Mouse (Mus musculus): Measurements from ENCODE around the gene Olfr855. TPM values are rescaled to one million over a fixed set of nuclear protein-coding genes. Genes with fewer than 3 reads are reported as not detected.

Olfr855 gene
- polyA plus RNA-seq (2012) = not detected in 2 replicates

- H3K36me3 ChIP-seq (ENCODE audit: control insufficient read depth) = no peaks in the 10 kb centered on the region
- no peak within 1 kb of the TSS for H3K4me3 ChIP-seq (replicated peaks)
- H3K4me1 ChIP-seq (ENCODE audit: control insufficient read depth) = no peaks in the 10 kb centered on the region
- no peaks in the 10 kb centered on the region for H3K9me3 ChIP-seq (ENCODE audit: control insufficient read depth, low read length)
- H3K27me3 ChIP-seq (ENCODE audit: control insufficient read depth) = no peaks in the 10 kb centered on the region
- TF ChIP-seq GATA1 (IDR thresholded peaks at IDR 0.05; ENCODE audit: low read length) (no peak), TAL1 (IDR thresholded peaks at IDR 0.05; ENCODE audit: low read length) (no peak)
Observed at GRCm38 (mm10) chr9:19582317-19582716, at the start of gene Olfr855. Gene Olfr855, plus strand, starts transcription at chr9:19582617.

- no peaks in the 10 kb centered on the region for H3K4me1 ChIP-seq (ENCODE audit: control insufficient read depth)
- H3K4me3 ChIP-seq (replicated peaks) = no peak within 1 kb of the TSS
- H3K9me3 ChIP-seq (ENCODE audit: control insufficient read depth, low read length) = 0 out of 2 replicates have a peak, but pooled peaks cover 3% of the 10 kb centered on the region
- H3K36me3 ChIP-seq (ENCODE audit: control insufficient read depth) = no peaks in the 10 kb centered on the region
- H3K27me3 ChIP-seq (ENCODE audit: control insufficient read depth) = no peaks in the 10 kb centered on the region
- TF ChIP-seq GATA1 (IDR thresholded peaks at IDR 0.05; ENCODE audit: low read length) (no peak), TAL1 (IDR thresholded peaks at IDR 0.05; ENCODE audit: low read length) (no peak)
Observed at GRCm38 (mm10) chr9:19540976-19541375, 41.4 kb upstream of the Olfr855 start, which contains the start of gene Olfr853. Gene Olfr853, minus strand, starts transcription at chr9:19541076.

- no peaks in the 10 kb centered on the region for H3K27me3 ChIP-seq (ENCODE audit: control insufficient read depth)
- no peak within 1 kb of the TSS for H3K4me3 ChIP-seq (replicated peaks)
- no peaks in the 10 kb centered on the region for H3K9me3 ChIP-seq (ENCODE audit: control insufficient read depth, low read length)
- no peaks in the 10 kb centered on the region for H3K36me3 ChIP-seq (ENCODE audit: control insufficient read depth)
- TF ChIP-seq TAL1 (IDR thresholded peaks at IDR 0.05; ENCODE audit: low read length) (no peak), GATA1 (IDR thresholded peaks at IDR 0.05; ENCODE audit: low read length) (no peak)
- H3K4me1 ChIP-seq (ENCODE audit: control insufficient read depth) = no peaks in the 10 kb centered on the region
Observed at GRCm38 (mm10) chr9:19567282-19567681, 15.1 kb upstream of the Olfr855 start, which contains the start of gene Olfr854. Gene Olfr854, minus strand, starts transcription at chr9:19567382.

- H3K36me3 ChIP-seq (ENCODE audit: control insufficient read depth) = peaks cover 16% of the 10 kb centered on the region
- H3K27me3 ChIP-seq (ENCODE audit: control insufficient read depth) = no peaks in the 10 kb centered on the region
- TF ChIP-seq GATA1 (IDR thresholded peaks at IDR 0.05; ENCODE audit: low read length) = no peak
- TF ChIP-seq TAL1 (IDR thresholded peaks at IDR 0.05; ENCODE audit: low read length) = no peak
- no peaks in the 10 kb centered on the region; the same call in 1 of the 2 replicates for H3K4me1 ChIP-seq (ENCODE audit: control insufficient read depth)
- H3K4me3 ChIP-seq (replicated peaks) = no peak overlapping the region
- H3K9me3 ChIP-seq (ENCODE audit: control insufficient read depth, low read length) = no peaks in the 10 kb centered on the region
Observed at GRCm38 (mm10) chr9:19621297-19621696, 38.9 kb downstream of the Olfr855 start.

- no peak for TF ChIP-seq TAL1 (IDR thresholded peaks at IDR 0.05; ENCODE audit: low read length)
- TF ChIP-seq GATA1 (IDR thresholded peaks at IDR 0.05; ENCODE audit: low read length) = no peak
- no peaks in the 10 kb centered on the region for H3K9me3 ChIP-seq (ENCODE audit: control insufficient read depth, low read length)
- H3K4me3 ChIP-seq (replicated peaks) = peak within 1 kb of the TSS; percentile 75
- peaks cover 18% of the 10 kb centered on the region for H3K36me3 ChIP-seq (ENCODE audit: control insufficient read depth)
- H3K4me1 ChIP-seq (ENCODE audit: control insufficient read depth) = no peaks in the 10 kb centered on the region; the same call in 1 of the 2 replicates
- H3K27me3 ChIP-seq (ENCODE audit: control insufficient read depth) = no peaks in the 10 kb centered on the region
Observed at GRCm38 (mm10) chr9:19621843-19622822, 39.7 kb downstream of the Olfr855 start, which contains the start of gene Zfp317. Gene Zfp317, plus strand, starts transcription at chr9:19622102.

- TF ChIP-seq TAL1 (IDR thresholded peaks at IDR 0.05; ENCODE audit: low read length) (no peak), GATA1 (IDR thresholded peaks at IDR 0.05; ENCODE audit: low read length) (no peak)
- Histone ChIP-seq H3K27me3 (ENCODE audit: control insufficient read depth) (no peaks in the 10 kb centered on the region), H3K4me3 (replicated peaks) (no peak overlapping the region), H3K4me1 (ENCODE audit: control insufficient read depth) (no peaks in the 10 kb centered on the region), H3K9me3 (ENCODE audit: control insufficient read depth, low read length) (no peaks in the 10 kb centered on the region), H3K36me3 (ENCODE audit: control insufficient read depth) (peaks cover 26% of the 10 kb centered on the region)
Observed at GRCm38 (mm10) chr9:19629574-19629973, 47.2 kb downstream of the Olfr855 start.

Other genes with a start within 250 kb of the Olfr855 start
- not detected in 2 replicates for gene Olfr845, start 246.2 kb upstream of the Olfr855 start, polyA plus RNA-seq (2012)
- not detected in 2 replicates for gene Olfr846, start 218.6 kb upstream of the Olfr855 start, polyA plus RNA-seq (2012)
- not detected in 2 replicates for gene Olfr847, start 203.9 kb upstream of the Olfr855 start, polyA plus RNA-seq (2012)
- gene Olfr849, start 142.4 kb upstream of the Olfr855 start, polyA plus RNA-seq (2012) = not detected in 2 replicates
- gene Olfr850, start 104.4 kb upstream of the Olfr855 start, polyA plus RNA-seq (2012) = not detected in 2 replicates
- gene Olfr851, start 89.3 kb upstream of the Olfr855 start, polyA plus RNA-seq (2012) = not detected in 2 replicates
- gene Olfr853, start 41.5 kb upstream of the Olfr855 start, polyA plus RNA-seq (2012) = not detected in 2 replicates
- gene Olfr854, start 15.2 kb upstream of the Olfr855 start, polyA plus RNA-seq (2012) = not detected in 2 replicates
- gene Zfp317, start 39.5 kb downstream of the Olfr855 start, polyA plus RNA-seq (2012) = 0.02 TPM in 1 of 2 replicates, not detected in the other
- not detected in 2 replicates for gene Olfr857, start 126.8 kb downstream of the Olfr855 start, polyA plus RNA-seq (2012)
- 0.01 TPM in 1 of 2 replicates, not detected in the other for gene Olfr58, start 197.7 kb downstream of the Olfr855 start, polyA plus RNA-seq (2012)
- gene Olfr859, start 222.3 kb downstream of the Olfr855 start, polyA plus RNA-seq (2012) = 0.01 TPM in 1 of 2 replicates, not detected in the other

Data from erythroblast, embryonic 14.5 days (primary cell).